Mouse (Mus musculus) B cell, adult (primary cell): Measurements from ENCODE around the gene Igbp1b. TPM values are rescaled to one million over a fixed set of nuclear protein-coding genes. Genes with fewer than 3 reads are reported as not detected.

Source experiments
- total RNA-seq: library from RNA; stranded (reverse); gene quantifications from 4 replicates; pipeline ENCODE4 v1.2.4, GENCODE M21; 2023; ENCODE audit not compliant: inconsistent age

Igbp1b gene
- not detected in 4 replicates for total RNA-seq

GRCm38 (mm10) chr6:138658516-138658915 is at the start of gene Igbp1b:
TSS of gene Igbp1b (minus strand) at chr6:138658544.

Other genes with a start within 250 kb of the Igbp1b start
- gene Lmo3, start 76.6 kb downstream of the Igbp1b start, total RNA-seq: not detected in 4 replicates